Mouse (Mus musculus) right cerebral cortex, postnatal 25 days (tissue): Measurements from ENCODE around the gene Sbpl.

ENCODE experiments used
- DNase-seq: peaks from one replicate; pipeline ENCODE4 v3.0.0; 2022

Gene Sbpl

GRCm38 (mm10) chr17:23955174-23955573 is at the start of gene Sbpl:
TSS of gene Sbpl (minus strand) at chr17:23955274.
- DNase-seq, result no peak

- no peak for DNase-seq
Observed at GRCm38 (mm10) chr17:24004071-24004665, 49.1 kb upstream of the Sbpl start.

- peak; percentile 83 for DNase-seq
Observed at GRCm38 (mm10) chr17:24000404-24000803, 45.3 kb upstream of the Sbpl start.

GRCm38 (mm10) chr17:23998383-23998782 is 43.3 kb upstream of the Sbpl start:
- DNase-seq, result no peak

- DNase-seq, result no peak
Observed at GRCm38 (mm10) chr17:23997901-23998300, 42.8 kb upstream of the Sbpl start, which contains the start of gene Prss22. TSS of gene Prss22 (minus strand) at chr17:23998100.

- DNase-seq, result no peak
Observed at GRCm38 (mm10) chr17:23995421-23995820, 40.3 kb upstream of the Sbpl start.

- no peak for DNase-seq
Observed at GRCm38 (mm10) chr17:23994667-23995066, 39.6 kb upstream of the Sbpl start.

- peak; percentile 88 for DNase-seq
Observed at GRCm38 (mm10) chr17:23993559-23994428, 38.7 kb upstream of the Sbpl start.

GRCm38 (mm10) chr17:23992789-23993553 is 37.9 kb upstream of the Sbpl start:
- DNase-seq, result no peak

GRCm38 (mm10) chr17:23989802-23990201 is 34.7 kb upstream of the Sbpl start:
- DNase-seq, result peak; percentile 30

GRCm38 (mm10) chr17:23984989-23985388 is 29.9 kb upstream of the Sbpl start:
- no peak for DNase-seq

GRCm38 (mm10) chr17:23982912-23983311 is 27.8 kb upstream of the Sbpl start:
- no peak for DNase-seq

GRCm38 (mm10) chr17:23980297-23980909 is 25.3 kb upstream of the Sbpl start, which contains the start of gene Prss30:
TSS of gene Prss30 (minus strand) at chr17:23980566.
- no peak for DNase-seq

- no peak for DNase-seq
Observed at GRCm38 (mm10) chr17:23979471-23979870, 24.4 kb upstream of the Sbpl start.

- DNase-seq, result no peak
Observed at GRCm38 (mm10) chr17:23976665-23977064, 21.6 kb upstream of the Sbpl start.

GRCm38 (mm10) chr17:23971315-23971714 is 16.2 kb upstream of the Sbpl start:
- DNase-seq, result no peak

- DNase-seq, result peak; percentile 36
Observed at GRCm38 (mm10) chr17:23969231-23969630, 14.2 kb upstream of the Sbpl start.

- DNase-seq, result no peak
Observed at GRCm38 (mm10) chr17:23968780-23969179, 13.7 kb upstream of the Sbpl start.

GRCm38 (mm10) chr17:23966658-23967401 is 11.8 kb upstream of the Sbpl start:
- no peak for DNase-seq

- no peak for DNase-seq
Observed at GRCm38 (mm10) chr17:23965805-23966425, 10.8 kb upstream of the Sbpl start.

- DNase-seq, result no peak
Observed at GRCm38 (mm10) chr17:23961573-23962122, 6.6 kb upstream of the Sbpl start.
